Mouse (Mus musculus) layer of hippocampus, adult 18-20 months (tissue): ENCODE data around the gene Tmem207. TPM values are rescaled to one million over a fixed set of nuclear protein-coding genes. Genes with fewer than 3 reads are reported as not detected.
"Not testable (repeated sequence)": the region's sequence is repeated elsewhere in the genome, so short reads cannot be mapped to it uniquely, and the experiment has no call there.

Experiments used
- DNase-seq, 2 experiments: peaks; one replicate each; pipeline ENCODE4 v3.0.0; 2022; ENCODE audit warnings: low spot score in 2 of 2
- long read RNA-seq: library from polyadenylated mRNA; stranded (forward); transcript quantifications from one replicate; pipeline ENCODE4 v2.0.0, GENCODE M21; 2021
- total RNA-seq, 2 experiments: library from RNA; stranded (reverse); gene quantifications; 2 replicates each; pipeline ENCODE4 v1.2.3; 2021

Tmem207 gene
- total RNA-seq: not detected
- long read RNA-seq: 0 reads

DNA sequence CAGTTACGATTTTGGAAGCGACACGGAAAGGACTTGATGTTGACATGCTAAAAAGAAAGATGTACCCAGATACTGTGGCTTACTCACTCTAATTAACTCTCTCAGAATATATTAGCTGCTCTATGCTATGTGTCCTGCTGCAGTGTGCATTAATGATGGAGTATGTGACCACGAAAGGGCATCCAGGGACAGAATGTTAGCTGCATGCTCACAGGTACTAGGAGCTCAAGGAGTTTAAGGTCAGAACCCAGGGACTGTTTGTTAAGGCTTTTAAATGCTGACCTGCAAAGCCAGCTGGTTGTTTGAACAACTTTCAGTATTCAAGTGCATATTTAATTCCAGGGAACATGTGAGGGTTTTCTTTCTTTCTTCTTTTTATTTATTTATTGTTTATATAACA is at the start of gene Tmem207:
Tmem207 (minus strand) TSS at position 101 of the 400 bp plus-strand sequence.
- DNase-seq: no peak

DNA sequence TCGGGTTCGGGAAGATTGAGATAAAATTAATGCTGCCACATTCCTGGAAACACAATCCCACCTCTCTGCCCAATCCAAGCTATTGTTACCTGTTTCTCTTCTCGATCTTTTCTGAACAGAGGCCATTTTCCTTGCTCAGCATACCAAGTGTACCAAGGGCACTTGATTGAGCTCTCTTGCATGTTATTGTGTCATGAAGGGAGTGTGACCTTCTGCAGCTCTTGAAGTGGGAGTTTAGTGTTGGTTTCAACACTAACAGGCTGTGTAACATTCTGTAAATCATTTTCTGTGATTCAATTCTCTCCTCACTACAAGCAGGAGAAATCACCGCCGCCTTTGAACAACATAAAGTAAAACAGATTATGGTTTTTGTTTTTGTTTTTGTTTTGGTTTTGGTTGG is 47.6 kb upstream of the Tmem207 start:
- DNase-seq: no peak

- DNase-seq: no peak
Observed at GRCm38 (mm10) chr16:26571836-26572235, 45.3 kb upstream of the Tmem207 start.

DNA sequence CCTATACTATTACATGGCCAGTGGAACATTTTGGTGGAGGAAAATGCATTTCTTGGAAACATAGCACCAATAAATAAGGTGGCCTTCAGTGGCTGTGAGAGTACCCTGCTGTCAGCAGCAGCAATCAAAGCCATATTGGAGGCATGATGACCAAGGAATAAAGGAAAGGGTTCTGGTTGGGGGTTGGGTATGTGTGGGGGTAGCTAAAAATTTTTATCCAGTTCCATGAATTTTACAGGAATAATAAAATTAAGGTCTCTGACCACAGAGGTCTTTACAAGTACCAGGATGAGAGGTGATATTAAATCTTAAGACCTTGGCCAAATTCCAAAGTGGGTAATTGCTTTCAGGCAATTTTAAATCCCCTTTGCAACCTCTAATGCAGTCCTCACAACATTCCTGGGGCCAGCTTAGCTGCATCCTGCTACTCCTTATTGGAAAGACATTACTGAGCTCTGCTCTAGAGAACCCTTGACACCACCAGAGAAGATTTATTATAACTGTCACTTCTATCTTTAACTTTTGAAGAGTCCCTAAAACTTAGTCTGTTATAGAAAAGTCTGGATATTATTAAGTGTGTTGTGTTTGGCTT is 42.9 kb upstream of the Tmem207 start:
- no peak for DNase-seq

DNA sequence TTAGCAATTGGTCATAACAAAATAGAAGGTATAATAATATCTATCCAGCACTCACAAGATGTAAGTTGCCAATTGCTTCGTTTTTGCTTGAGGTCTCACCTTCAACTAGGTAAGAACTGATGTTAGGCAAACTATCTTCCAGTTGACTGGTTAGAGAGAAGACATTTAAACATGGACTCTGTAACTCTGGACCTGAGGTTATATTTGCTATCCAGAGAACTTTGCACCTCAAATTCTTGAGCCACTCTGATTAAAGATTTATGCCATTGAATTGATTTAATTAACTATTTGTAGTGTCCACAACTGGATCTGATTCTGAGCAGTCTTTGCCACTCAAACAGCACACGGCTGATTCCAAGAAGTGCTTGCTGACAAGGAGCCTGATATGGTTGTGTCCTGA is 36.2 kb upstream of the Tmem207 start:
- no peak for DNase-seq

GRCm38 (mm10) chr16:26561743-26562142 is 35.2 kb upstream of the Tmem207 start:
- DNase-seq: no peak

GRCm38 (mm10) chr16:26558797-26559196 is 32.2 kb upstream of the Tmem207 start:
- DNase-seq: no peak

DNA sequence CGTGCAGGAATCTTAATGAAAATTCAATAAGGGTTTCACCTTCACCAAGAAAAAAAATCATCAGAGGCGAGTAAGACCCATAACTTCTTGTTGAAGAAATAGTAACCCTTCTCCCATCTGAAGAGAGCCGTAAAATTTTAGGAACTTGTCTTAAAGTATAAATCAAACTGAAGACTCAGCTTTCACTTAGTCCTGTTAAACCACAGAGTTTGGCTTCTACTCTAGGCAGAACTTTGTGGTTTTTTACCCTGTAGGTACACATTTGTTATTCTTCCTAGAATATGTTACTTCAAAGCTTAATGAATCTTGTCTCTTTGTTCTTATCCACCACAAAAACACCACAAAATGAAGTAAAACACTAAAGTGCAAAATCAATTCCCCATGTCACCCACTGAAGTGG is 25.7 kb upstream of the Tmem207 start:
- no peak for DNase-seq

- DNase-seq: peak; percentile 81 to 90
Observed at GRCm38 (mm10) chr16:26549221-26549620, 22.7 kb upstream of the Tmem207 start.

DNA sequence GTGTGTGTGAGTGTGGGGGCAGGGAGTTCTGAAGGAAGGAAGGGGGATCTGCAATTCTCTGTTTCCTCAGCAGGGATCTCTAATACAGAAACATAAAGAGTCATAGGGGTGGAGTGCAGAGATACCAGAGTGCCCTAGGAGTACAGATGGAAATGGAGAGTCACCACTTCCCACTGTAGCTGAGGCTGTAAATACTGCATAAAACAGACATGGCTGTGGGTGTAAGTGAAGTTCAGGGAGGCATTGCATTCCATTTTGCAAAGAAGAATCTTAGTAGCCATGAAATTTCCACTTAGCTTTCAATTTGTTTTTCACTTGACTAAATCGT is 20.3 kb upstream of the Tmem207 start:
- DNase-seq: peak in 1 of 2 experiments; percentile 45

GRCm38 (mm10) chr16:26546170-26546878 is 19.8 kb upstream of the Tmem207 start:
- no peak for DNase-seq

DNA sequence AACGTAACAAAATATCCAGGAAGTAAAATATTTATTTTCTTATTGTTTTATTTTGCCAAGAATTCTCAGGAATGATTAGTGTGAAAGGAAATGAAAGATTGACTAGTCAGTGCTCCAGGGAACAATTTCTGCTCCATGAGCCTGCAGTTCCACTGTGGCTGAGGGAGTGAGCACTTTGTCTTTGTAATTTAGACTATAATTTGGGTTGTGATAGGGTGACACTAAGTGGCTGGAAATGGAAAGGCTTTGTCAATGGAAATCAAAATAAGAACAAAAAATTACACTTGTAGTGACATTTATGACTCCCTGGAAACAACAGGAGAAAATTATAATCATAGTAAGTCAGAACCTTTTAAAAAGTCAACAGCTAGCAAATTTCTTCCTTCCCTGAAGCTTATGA is 5.7 kb upstream of the Tmem207 start:
- DNase-seq: no peak

DNA sequence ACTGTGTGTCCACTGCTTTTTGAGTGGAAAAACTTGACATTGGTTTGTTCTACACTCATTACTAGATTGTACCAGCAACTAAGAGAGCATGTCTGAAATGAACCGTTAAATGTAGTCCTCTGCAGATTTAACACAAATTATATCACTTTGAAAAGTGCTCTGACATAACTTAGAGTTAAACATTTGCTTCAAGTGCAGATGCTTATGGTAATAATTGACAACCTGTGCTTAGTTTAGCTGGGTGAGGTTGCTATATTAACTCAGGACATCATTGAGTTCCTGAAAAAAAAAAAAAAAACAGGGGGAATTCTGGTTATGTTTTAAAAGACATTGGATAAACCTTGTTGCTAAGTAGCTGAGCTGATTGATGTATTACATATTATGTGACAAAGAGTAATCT is 3.9 kb upstream of the Tmem207 start:
- no peak for DNase-seq

- peak in 1 of 2 experiments; percentile 30 for DNase-seq
Observed at GRCm38 (mm10) chr16:26527931-26528666, 1.5 kb upstream of the Tmem207 start.

- DNase-seq: no peak
Observed at GRCm38 (mm10) chr16:26525832-26526231, 737 bp downstream of the Tmem207 start.

DNA sequence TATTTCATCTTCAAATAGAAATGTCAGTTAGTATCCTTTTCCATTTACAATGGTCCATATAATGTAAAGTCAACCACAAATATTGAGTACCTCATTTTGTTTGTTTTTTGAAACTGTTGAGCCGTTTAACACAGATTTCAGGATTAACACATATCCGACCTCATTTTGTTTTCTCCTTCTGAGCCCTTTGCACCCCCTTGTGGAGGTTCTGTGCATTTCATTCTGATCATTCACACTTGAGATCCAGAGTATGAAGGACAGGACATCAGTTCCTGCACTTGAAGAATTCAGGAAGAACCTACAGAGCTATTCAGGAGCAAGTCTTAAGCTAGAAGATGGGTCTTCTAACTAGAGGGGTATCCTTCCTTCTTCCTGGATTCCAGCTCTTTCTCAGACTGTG is 7.0 kb downstream of the Tmem207 start:
- DNase-seq: peak in 1 of 2 experiments; percentile 66

DNA sequence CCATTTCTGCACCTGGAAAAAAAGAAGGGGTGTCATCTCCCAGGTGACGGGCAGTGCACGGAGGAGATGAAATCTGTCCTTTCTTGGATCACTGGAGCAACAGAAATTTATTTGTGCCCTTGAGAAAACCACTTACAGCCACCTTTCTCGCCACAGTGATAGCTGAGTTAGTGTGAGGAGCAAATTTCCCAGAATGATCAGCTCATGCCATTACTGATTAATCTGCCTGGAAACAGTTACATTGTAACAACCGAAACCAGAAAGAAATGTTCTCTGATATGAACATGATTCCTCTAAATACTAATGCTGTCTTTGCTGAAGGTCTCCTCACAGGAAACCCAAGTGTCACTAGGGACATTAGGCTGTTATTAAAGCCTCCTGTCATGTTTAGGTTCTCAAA is 21.6 kb downstream of the Tmem207 start:
- no peak for DNase-seq

- no peak for DNase-seq
Observed at GRCm38 (mm10) chr16:26500738-26501137, 25.8 kb downstream of the Tmem207 start.

- not testable (repeated sequence) for DNase-seq
Observed at GRCm38 (mm10) chr16:26499705-26500104, 26.9 kb downstream of the Tmem207 start.

GRCm38 (mm10) chr16:26495721-26496120 is 30.8 kb downstream of the Tmem207 start:
- peak in 1 of 2 experiments; percentile 50 for DNase-seq

DNA sequence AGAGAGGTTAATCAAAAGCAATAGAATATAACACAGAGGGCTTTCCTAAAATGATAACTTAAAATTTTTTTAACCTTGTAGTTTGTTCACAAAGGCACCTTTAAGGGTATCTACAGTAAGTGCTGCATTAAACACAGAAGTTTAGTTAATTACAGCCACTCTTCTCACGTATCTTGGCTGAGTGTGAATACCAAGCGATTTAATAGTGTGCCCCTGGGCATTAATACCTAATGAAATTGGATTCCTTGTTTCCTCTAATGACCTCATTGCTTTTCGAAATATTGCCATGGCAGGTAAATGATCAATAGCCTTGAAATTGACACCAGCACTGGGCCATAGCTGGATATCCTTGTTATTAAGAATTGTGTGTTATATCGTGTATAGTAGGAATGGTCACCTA is 55.3 kb downstream of the Tmem207 start:
- DNase-seq: no peak

- DNase-seq: no peak
Observed at GRCm38 (mm10) chr16:26466535-26466934, 60.0 kb downstream of the Tmem207 start.
